Mouse (Mus musculus) liver, postnatal 0 days (tissue): ENCODE measurements around the gene Ccdc92. TPM values are rescaled to one million over a fixed set of nuclear protein-coding genes. Genes with fewer than 3 reads are reported as not detected.

Experiments
- ATAC-seq: fragments of 200-750 bp; cut with Nextera tagmentation; 2 replicates; pipeline ENCODE4 v1.8.0; 2017; ENCODE audit warnings: mild to moderate bottlenecking, moderate library complexity
- DNase-seq: peaks from one replicate; pipeline ENCODE4 v3.0.0-alpha.2; 2016
- H3K27ac ChIP-seq: fragments of 300-500 bp; sonication (generic); 2 replicates; pipeline ENCODE4 v1.5.1; 2014; ENCODE audit warnings: antibody characterized with exemption, moderate library complexity, mild to moderate bottlenecking, low read depth
- H3K27me3 ChIP-seq: fragments of 300-500 bp; sonication (generic); 2 replicates; pipeline ENCODE4 v1.6.1; 2014; ENCODE audit warnings: low read length, control low read depth, mixed read lengths; ENCODE audit not compliant: insufficient read depth
- H3K36me3 ChIP-seq: fragments of 300-500 bp; sonication (generic); replicated peaks from 2 replicates; pipeline ENCODE4 v1.6.1; 2014; ENCODE audit warnings: mild to moderate bottlenecking, control low read depth, low read length, moderate library complexity, mixed read lengths; ENCODE audit not compliant: insufficient read depth
- H3K4me1 ChIP-seq: fragments of 300-500 bp; sonication (generic); 2 replicates; pipeline ENCODE4 v1.6.1; 2014; ENCODE audit warnings: antibody characterized with exemption, mild to moderate bottlenecking, control low read depth; ENCODE audit not compliant: insufficient read depth
- H3K4me2 ChIP-seq: fragments of 300-500 bp; sonication (generic); 2 replicates; pipeline ENCODE4 v1.6.1; 2014; ENCODE audit warnings: low read depth, mild to moderate bottlenecking, low read length, moderate library complexity, mixed read lengths
- H3K4me3 ChIP-seq: fragments of 300-500 bp; sonication (generic); 2 replicates; pipeline ENCODE4 v1.5.1; 2014; ENCODE audit warnings: low read depth, low read length
- H3K9ac ChIP-seq: fragments of 300-500 bp; sonication (generic); replicated peaks from 2 replicates; pipeline ENCODE4 v1.6.1; 2014; ENCODE audit warnings: mild to moderate bottlenecking, moderate library complexity
- H3K9me3 ChIP-seq: fragments of 300-500 bp; sonication (generic); 2 replicates; pipeline ENCODE4 v1.6.1; 2016; ENCODE audit warnings: mild to moderate bottlenecking, control low read depth, low read length, mixed read lengths
- CTCF ChIP-seq: sonication (generic); IDR thresholded peaks from 2 replicates; pipeline ENCODE4 v1.5.1; 2016; ENCODE audit warnings: antibody characterized with exemption, low read depth
- EP300 ChIP-seq: IDR thresholded peaks from 2 replicates; pipeline ENCODE4 v1.6.1; 2016; ENCODE audit warnings: antibody characterized with exemption, low read depth, mild to moderate bottlenecking
- WGBS: fragments of 180-500 bp; shearing (Covaris S2); extraction: QIAGEN DNeasy Blood & Tissue Kit; methylation state at CpG from one replicate; pipeline ENCODE4 v1.1.7; 2014; ENCODE audit not compliant: insufficient replicate concordance; 5-methylcytosine and 5-hydroxymethylcytosine counted together
- polyA plus RNA-seq: library from polyadenylated mRNA; unstranded; fragments of >200 nt; fragmentation: Nextera tagmentation; extraction: Ambion mirVana; gene quantifications from 2 replicates; pipeline ENCODE4 v1.2.1, GENCODE M21; 2015

The Ccdc92 gene
- polyA plus RNA-seq, 1 experiment from 2014 or later: 0.35 TPM

GRCm38 (mm10) chr5:124836621-124837020 lies 25.6 kb downstream of the Ccdc92 start:
- H3K9me3 ChIP-seq: no peaks in the 10 kb centered on the region
- 50% methylated on average over 4 of the region's 4 CpGs for WGBS
- no peak overlapping the region for H3K9ac ChIP-seq
- H3K4me1 ChIP-seq: no peaks in the 10 kb centered on the region
- TF ChIP-seq EP300: no peak
- TF ChIP-seq CTCF: no peak
- ATAC-seq: no peak
- no peaks in the 10 kb centered on the region for H3K27me3 ChIP-seq
- no peak overlapping the region for H3K4me2 ChIP-seq
- DNase-seq: no peak
- no peak overlapping the region for H3K27ac ChIP-seq
- H3K36me3 ChIP-seq: no peaks in the 10 kb centered on the region
- H3K4me3 ChIP-seq: no peak overlapping the region

- no peaks in the 10 kb centered on the region for H3K36me3 ChIP-seq
- H3K4me3 ChIP-seq: no peak overlapping the region
- H3K9me3 ChIP-seq: no peaks in the 10 kb centered on the region
- H3K4me2 ChIP-seq: no peak overlapping the region
- ATAC-seq: no peak
- no peak for TF ChIP-seq CTCF
- no peak for TF ChIP-seq EP300
- H3K4me1 ChIP-seq: no peaks in the 10 kb centered on the region
- H3K27me3 ChIP-seq: no peaks in the 10 kb centered on the region
- no peak overlapping the region for H3K9ac ChIP-seq
- 79% methylated on average over 10 of the region's 10 CpGs for WGBS
- no peak overlapping the region for H3K27ac ChIP-seq
- no peak for DNase-seq
These were observed 26.1 kb downstream of the Ccdc92 start for GRCm38 (mm10) chr5:124836075-124836474.

GRCm38 (mm10) chr5:124835218-124835617 lies 27.0 kb downstream of the Ccdc92 start:
- 89% methylated on average over 15 of the region's 15 CpGs for WGBS
- no peak overlapping the region for H3K27ac ChIP-seq
- no peaks in the 10 kb centered on the region for H3K9me3 ChIP-seq
- ATAC-seq (no peak), DNase-seq (no peak)
- TF ChIP-seq EP300 (no peak), CTCF (no peak)
- no peaks in the 10 kb centered on the region for H3K27me3 ChIP-seq
- no peaks in the 10 kb centered on the region for H3K36me3 ChIP-seq
- H3K9ac ChIP-seq: no peak overlapping the region
- no peaks in the 10 kb centered on the region for H3K4me1 ChIP-seq
- no peak overlapping the region for H3K4me3 ChIP-seq
- no peak overlapping the region for H3K4me2 ChIP-seq

- Histone ChIP-seq H3K4me2 (no peak overlapping the region), H3K27ac (no peak overlapping the region), H3K9me3 (no peaks in the 10 kb centered on the region), H3K36me3 (no peaks in the 10 kb centered on the region), H3K9ac (no peak overlapping the region), H3K27me3 (no peaks in the 10 kb centered on the region), H3K4me1 (no peaks in the 10 kb centered on the region), H3K4me3 (no peak overlapping the region)
- TF ChIP-seq CTCF: no peak
- TF ChIP-seq EP300: no peak
- ATAC-seq (no peak), DNase-seq (no peak)
- 84% methylated on average over 12 of the region's 12 CpGs for WGBS
These were observed 31.9 kb downstream of the Ccdc92 start for GRCm38 (mm10) chr5:124830331-124830730.

- Histone ChIP-seq H3K4me3 (no peak overlapping the region), H3K27ac (no peak overlapping the region), H3K4me2 (no peak overlapping the region), H3K9ac (no peak overlapping the region), H3K36me3 (no peaks in the 10 kb centered on the region), H3K27me3 (no peaks in the 10 kb centered on the region), H3K9me3 (no peaks in the 10 kb centered on the region), H3K4me1 (no peaks in the 10 kb centered on the region)
- DNase-seq (no peak), ATAC-seq (no peak)
- WGBS: 76% methylated on average over 18 of the region's 18 CpGs
- no peak for TF ChIP-seq EP300
- no peak for TF ChIP-seq CTCF
These were observed 39.9 kb downstream of the Ccdc92 start for GRCm38 (mm10) chr5:124822128-124822894.

GRCm38 (mm10) chr5:124817050-124817449 lies 45.2 kb downstream of the Ccdc92 start:
- Histone ChIP-seq H3K4me1 (no peaks in the 10 kb centered on the region), H3K27ac (no peak overlapping the region), H3K36me3 (no peaks in the 10 kb centered on the region), H3K9me3 (no peaks in the 10 kb centered on the region), H3K9ac (no peak overlapping the region), H3K4me3 (no peak overlapping the region), H3K4me2 (no peak overlapping the region), H3K27me3 (no peaks in the 10 kb centered on the region)
- no peak for DNase-seq
- TF ChIP-seq EP300 (no peak), CTCF (no peak)
- WGBS: 83% methylated on average over 15 of the region's 15 CpGs
- ATAC-seq: no peak
